Mouse (Mus musculus) adrenal gland, adult 8-10 months (tissue): ENCODE results near the gene Zfp105. TPM values are rescaled to one million over a fixed set of nuclear protein-coding genes. Genes with fewer than 3 reads are reported as not detected.
A peak's percentile ranks its signal among the peaks of the same experiment; 100 is the strongest.

Source experiments
- DNase-seq: peaks from one replicate; pipeline ENCODE4 v3.0.0; 2022
- total RNA-seq, 4 experiments: library from RNA; stranded (reverse); gene quantifications; 2 replicates each; pipeline ENCODE4 v1.2.4; 2022

Gene Zfp105
- 1 to 10 TPM; 5.5 to 8.5 (median 7.2) TPM for total RNA-seq

- DNase-seq = peak; percentile 31
Observed at GRCm38 (mm10) chr9:122922936-122923381, at the start of gene Zfp105. Gene Zfp105, plus strand, starts transcription at chr9:122923072.

GRCm38 (mm10) chr9:122874653-122875052 lies 48.2 kb upstream of the Zfp105 start:
- DNase-seq = no peak

GRCm38 (mm10) chr9:122875145-122875544 lies 47.7 kb upstream of the Zfp105 start:
- no peak for DNase-seq

- no peak for DNase-seq
Observed at GRCm38 (mm10) chr9:122885385-122885784, 37.5 kb upstream of the Zfp105 start, which contains the start of gene Zkscan7. Gene Zkscan7, plus strand, starts transcription at chr9:122885685.

GRCm38 (mm10) chr9:122886372-122887179 lies 36.3 kb upstream of the Zfp105 start:
- DNase-seq = peak; percentile 42

- no peak for DNase-seq
Observed at GRCm38 (mm10) chr9:122901047-122901446, 21.8 kb upstream of the Zfp105 start.

GRCm38 (mm10) chr9:122902717-122903535 lies 19.9 kb upstream of the Zfp105 start:
- DNase-seq = peak; percentile 41

- DNase-seq = no peak
Observed at GRCm38 (mm10) chr9:122922436-122922835, 436 bp upstream of the Zfp105 start.

- DNase-seq = no peak
Observed at GRCm38 (mm10) chr9:122928915-122929314, 6.0 kb downstream of the Zfp105 start.

GRCm38 (mm10) chr9:122950643-122951475 lies 28.0 kb downstream of the Zfp105 start, which contains the start of the genes 1110059G10Rik and Kif15:
Gene 1110059G10Rik, minus strand, starts transcription at chr9:122951000.
Gene Kif15, plus strand, starts transcription at chr9:122951046.
- DNase-seq = peak; percentile 80

Other genes with a start within 250 kb of the Zfp105 start
- under 1 TPM in 2 of 4 experiments, not detected in 2; 0.06 to 0.59 TPM for gene Topaz1, start 175.7 kb upstream of the Zfp105 start, total RNA-seq
- 10 to 100 TPM; 22.9 to 25.2 (median 24.8) TPM for gene Tcaim, start 117.5 kb upstream of the Zfp105 start, total RNA-seq
- gene Gm35549, start 79.0 kb upstream of the Zfp105 start, total RNA-seq = not detected
- 100 to 1,000 TPM; 132 to 160 (median 142) TPM for gene Zfp445, start 57.1 kb upstream of the Zfp105 start, total RNA-seq
- gene Zkscan7, start 37.4 kb upstream of the Zfp105 start, total RNA-seq = 10 to 100 TPM in 3 of 4 experiments, 1 to 10 TPM in 1; 8.3 to 12.8 (median 11.1) TPM
- 10 to 100 TPM; 18.3 to 28.4 (median 23.0) TPM for gene 1110059G10Rik, start 27.9 kb downstream of the Zfp105 start, total RNA-seq
- 1 to 10 TPM; 1.3 to 2.1 (median 1.7) TPM for gene Kif15, start 28.0 kb downstream of the Zfp105 start, total RNA-seq
- 10 to 100 TPM; 18.1 to 26.2 (median 20.1) TPM for gene Tmem42, start 98.3 kb downstream of the Zfp105 start, total RNA-seq
- 1 to 10 TPM in 2 of 4 experiments, under 1 TPM in 2; 0.24 to 1.7 (median 0.98) TPM for gene Tgm4, start 111.7 kb downstream of the Zfp105 start, total RNA-seq
- 10 to 100 TPM; 59.3 to 76.6 (median 71.0) TPM for gene Zdhhc3, start 190.1 kb downstream of the Zfp105 start, total RNA-seq
- gene Exosc7, start 190.1 kb downstream of the Zfp105 start, total RNA-seq = 10 to 100 TPM; 41.1 to 54.1 (median 43.1) TPM
- gene Clec3b, start 227.9 kb downstream of the Zfp105 start, total RNA-seq = 10 to 100 TPM; 13.5 to 23.8 (median 20.1) TPM